Mouse (Mus musculus) T-helper 17 cell (primary cell): ENCODE results near the gene Zfp12.

Experiments used
- in situ Hi-C, 2 experiments: fragments of 300-600 bp; cut with MboI, MseI; formaldehyde crosslinking; loops; 1 replicate in 1 of 2; 2 replicates in 1 of 2; pipeline ENCODE4 v1.15.1; 2025; ENCODE audit warnings: high pct_unique_total_duplicates in 2 of 2

Zfp12 gene

DNA sequence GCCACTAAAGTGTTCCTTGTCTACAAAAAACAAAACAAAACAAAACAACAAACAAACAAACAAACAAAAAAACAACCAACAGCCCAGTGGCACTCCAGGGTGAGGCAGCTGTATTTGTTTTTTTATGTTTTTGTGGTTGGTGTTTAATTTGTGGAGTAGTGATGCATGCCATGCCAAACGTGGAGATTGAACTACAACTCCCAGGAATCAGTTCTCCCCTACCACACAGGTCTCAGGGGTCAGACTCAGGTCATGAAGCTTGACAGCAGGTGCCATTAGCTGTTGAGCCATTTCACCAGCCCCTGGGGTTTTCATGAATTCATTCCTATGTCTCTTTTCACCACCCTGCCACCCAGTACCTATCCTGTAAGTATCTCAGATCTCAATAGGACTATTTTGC lies 30.4 kb downstream of the Zfp12 start:
- in situ Hi-C loops: no loop called here

DNA sequence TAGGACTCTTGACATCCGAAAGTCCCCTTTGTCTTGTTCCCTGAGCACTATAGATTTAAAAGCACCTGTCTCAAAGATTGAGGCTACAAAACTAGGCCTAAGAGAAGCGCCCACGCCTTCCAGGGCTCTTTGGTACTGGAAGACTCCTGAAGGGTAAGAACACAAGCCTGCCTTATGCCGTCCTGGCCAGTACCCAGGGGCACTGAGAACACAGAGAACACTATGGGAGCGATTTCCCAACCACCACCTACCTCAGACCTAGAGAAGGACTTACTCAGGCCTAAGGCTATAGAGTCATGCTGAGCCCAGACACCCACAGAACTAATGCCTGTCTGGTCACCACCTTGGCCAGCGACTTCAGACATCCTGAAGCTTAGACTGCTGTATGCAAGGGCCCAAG lies 31.8 kb downstream of the Zfp12 start:
- in situ Hi-C loops: no loop called here

DNA sequence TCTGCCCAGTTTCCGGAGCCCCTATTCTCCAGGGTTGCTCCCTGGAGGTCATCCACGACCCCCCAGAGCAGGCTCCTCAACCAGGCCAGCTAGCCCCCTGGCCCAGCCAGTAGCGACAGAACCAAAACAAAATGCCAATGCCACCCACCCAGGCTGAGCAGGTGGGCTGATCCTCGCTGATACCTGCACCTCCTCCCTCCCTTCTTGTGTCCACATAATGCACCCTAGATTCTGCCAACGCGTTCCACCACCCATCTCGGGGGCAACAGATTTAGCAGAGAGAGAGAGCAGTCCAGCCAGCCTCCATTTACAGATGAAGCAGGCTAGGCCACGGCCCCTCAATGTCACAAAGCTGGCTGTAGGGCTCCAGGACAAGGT lies 34.0 kb downstream of the Zfp12 start:
- in situ Hi-C loops: no loop called here

DNA sequence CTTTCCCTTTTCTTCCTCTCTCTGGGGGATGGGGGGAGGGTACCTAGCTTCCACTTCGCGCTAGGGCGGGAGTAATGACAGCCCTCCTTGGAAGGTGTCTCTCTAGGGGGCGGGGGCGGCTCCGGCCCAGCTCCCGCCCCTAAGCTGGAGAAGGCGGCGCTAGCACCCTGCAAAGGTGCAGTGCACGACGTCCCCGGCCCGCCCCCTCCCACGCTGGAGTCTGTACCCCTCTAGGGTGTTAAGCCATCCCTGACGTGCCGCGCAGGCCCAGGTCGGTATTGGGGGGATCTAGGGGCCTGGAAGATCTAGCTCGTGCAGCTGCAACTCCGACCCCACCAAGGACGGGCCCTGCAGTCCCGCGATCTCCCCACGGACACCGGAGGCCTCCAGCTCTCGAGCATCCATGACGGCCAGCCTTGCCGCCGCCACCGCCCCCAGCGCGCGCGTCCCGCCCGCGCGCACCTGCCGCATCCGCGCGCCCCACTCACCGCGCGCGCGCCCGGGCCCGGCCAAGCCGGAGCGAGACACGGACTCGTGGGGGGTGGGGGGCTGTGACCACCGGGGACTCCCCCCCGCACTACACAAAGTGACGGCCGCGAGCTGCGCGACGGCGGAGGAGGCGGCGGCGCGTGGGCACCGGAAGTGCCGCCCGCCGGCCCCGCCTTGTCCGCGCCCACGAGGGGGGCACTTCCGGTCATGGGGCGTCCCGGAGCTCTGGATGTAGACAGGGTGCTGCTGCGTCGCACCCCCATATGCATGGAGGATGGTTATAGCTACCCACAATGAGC lies 34.6 kb downstream of the Zfp12 start, which contains the start of gene Zfp316:
Zfp316 (minus strand) TSS at position 660 of the 788 bp plus-strand sequence.
- in situ Hi-C loops: no loop called here

DNA sequence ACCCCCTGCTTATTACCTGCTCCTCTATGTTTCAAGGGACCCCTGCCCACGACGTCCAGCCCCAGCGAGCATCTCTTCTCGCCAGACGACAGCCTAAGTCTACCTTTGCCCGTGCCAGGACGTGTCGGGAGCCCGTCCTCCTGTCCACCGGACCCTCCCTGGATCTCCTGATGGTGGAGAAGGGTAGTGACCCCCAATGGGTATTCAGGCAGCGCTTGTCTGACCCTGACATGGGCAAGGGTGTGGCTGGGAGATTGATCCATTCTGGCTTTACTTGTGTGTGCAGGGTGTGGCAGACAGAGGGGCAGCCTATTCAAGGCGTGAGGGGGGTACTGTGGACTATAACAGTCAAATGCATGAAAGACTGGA lies 35.2 kb downstream of the Zfp12 start:
- in situ Hi-C loops: no loop called here

DNA sequence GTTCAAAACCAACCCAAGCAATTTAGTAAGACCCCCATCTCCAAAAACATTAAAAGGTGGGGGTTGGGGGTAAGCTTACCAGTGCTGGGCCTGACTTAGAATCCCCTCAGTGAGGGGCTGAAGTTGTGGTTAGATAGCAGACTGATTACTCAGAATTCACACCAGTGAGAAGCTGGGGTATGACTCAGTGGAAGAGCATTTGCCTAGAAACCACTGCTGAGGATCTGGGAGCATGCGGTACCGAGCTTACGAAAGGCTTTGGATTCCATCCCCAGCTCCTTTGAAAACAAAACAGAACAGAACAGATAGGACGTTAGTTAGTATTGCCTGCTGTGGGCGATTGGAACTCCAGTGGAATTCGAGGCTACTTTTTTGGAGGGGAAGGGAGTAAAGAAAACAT lies 36.7 kb downstream of the Zfp12 start:
- in situ Hi-C loops: no loop called here

DNA sequence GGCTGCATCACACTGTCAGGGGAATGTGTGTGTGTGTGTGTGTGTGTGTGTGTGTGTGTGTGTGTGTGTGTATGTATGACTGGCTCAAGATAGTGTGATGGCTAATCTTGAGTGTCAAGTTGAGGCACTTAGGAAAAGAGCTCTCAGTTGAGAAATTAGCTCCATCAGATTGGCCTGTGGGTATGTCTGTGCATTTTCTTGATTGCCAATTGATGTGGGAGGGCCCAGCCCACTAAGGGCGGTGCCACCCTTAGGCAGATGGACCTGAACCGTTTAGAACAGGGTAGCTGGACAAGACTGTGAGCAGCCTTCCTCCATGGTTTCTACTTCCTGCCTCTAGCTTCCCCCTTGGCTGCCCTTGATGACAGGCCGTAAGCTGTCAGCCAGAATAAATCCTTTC lies 37.1 kb downstream of the Zfp12 start:
- in situ Hi-C loops: no loop called here

DNA sequence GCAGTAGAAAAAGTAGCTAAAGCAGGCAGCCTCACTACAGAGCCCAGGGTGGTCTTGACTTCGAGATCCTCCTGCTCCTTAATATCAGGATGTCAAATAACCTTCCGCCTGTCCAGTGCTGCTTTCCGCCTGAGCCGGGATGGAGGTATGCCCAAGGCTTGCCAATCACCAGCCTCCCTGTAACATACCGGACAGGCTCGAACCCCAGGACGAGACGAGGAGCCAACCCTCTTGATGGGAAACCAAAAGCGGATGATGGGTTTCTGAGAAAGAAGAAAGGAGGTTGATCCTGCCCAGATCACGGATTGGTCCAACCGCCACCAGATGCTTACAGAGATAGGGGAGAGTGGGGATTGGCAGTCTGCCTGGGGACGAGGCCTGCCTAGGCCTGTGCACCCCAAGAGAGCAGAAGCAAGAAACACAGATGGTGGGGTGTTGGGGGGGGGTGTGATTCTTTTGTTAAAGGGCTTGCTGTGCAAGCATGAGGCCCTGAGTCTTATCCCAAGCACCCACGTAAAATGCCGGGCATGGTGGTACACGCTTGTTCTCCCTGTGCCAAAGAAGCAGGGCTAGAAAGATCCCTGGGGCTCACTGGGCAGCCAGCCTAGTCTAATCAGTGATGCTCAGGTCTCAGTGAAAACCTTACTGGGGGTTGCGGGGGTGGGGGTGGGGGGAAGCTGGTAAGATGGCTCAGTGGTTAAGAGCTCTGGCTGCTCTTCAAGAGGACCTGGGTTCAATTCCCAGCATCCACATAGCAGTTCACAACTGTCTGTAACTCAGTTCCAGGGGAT lies 37.8 kb downstream of the Zfp12 start:
- in situ Hi-C loops: no loop called here

DNA sequence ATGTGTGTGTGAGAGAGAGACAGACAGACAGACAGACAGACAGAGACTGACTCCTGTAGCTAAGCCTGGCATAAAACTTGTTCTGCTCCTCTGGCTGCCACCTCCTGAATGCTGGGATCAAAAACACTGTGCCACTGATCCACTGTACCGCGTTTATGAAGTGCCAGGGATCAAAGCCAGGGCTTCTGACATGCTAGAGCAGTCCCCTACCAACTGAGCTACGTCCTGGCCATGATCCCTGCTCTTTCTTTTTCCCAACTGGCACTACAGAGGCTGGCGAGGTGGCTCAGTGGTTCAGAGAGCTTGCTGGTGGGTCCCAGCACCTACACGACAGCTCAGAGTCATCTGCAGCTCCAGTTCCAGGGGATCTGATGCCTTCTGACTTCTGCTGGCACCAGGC lies 40.8 kb downstream of the Zfp12 start:
- in situ Hi-C loops: no loop called here

DNA sequence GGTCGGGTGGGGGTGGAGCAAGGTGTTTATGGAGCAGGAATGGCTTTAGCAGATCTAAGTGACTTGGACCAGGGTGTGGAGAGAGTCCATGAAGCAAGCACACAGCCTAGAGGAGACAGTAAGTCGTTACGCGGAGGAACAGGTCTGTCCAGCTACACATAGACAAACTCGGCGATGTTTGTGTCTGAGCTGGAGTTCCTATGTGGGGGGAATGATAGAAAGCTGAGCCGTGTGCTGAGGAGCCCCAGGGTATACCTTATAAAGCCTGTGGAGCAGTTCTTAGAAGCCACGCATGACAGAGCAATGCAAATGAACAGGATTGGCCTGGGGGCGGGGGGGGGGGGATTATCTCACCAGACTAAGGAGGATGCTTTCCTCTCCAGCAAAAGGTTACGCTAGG lies 44.3 kb downstream of the Zfp12 start:
- in situ Hi-C loops: no loop called here

DNA sequence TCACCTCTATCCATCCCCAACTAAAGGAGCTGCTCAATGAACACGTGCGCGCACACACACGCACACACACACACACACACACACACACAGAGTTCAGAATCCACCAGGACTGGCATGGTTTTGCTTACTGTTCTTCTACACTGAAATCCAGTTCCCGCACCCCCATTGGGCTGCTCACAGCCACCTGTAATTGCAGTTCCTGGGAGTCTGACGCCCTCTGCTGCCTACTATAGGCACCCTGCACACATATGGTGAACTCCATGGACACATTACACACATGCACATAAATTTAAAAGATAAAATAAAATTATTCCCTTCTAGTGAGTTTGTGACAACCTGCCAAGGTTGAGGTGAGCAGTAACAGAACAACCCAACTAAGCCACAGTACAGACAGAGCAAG lies 49.8 kb downstream of the Zfp12 start:
- in situ Hi-C loops: loop anchor here in 1 of 2 experiments (10.0 kb wide), 1 partner anchor 340 kb away; no protein-coding TSS in a partner anchor

DNA sequence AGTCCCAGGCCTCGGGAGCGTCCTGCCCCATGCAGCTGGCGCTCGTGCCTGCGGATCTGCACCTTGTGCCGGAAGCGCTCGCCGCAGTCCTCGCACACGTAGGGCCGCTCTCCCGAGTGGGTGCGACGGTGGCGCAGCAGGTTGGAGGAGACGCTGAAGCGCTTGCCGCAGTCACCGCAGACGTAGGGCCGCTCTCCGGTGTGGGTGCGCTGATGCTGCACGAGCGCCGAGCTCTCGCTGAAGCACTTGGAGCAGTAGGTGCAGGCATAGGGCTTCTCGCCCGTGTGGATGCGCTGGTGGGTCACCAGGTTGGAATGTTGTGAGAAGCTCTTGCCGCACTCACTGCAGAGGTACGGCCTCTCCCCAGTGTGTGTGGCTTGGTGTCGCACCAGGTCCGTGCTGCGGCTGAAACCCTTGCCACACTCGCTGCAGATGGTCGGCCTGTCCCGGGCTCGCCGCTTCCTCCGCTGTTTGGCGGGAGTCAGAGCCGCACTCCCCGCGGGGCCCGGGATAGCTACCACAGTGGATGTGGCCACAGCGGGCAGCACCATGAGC lies 52.9 kb downstream of the Zfp12 start:
- in situ Hi-C loops: loop anchor here in 1 of 2 experiments (10.0 kb wide), 1 partner anchor 343 kb away; no protein-coding TSS in a partner anchor

DNA sequence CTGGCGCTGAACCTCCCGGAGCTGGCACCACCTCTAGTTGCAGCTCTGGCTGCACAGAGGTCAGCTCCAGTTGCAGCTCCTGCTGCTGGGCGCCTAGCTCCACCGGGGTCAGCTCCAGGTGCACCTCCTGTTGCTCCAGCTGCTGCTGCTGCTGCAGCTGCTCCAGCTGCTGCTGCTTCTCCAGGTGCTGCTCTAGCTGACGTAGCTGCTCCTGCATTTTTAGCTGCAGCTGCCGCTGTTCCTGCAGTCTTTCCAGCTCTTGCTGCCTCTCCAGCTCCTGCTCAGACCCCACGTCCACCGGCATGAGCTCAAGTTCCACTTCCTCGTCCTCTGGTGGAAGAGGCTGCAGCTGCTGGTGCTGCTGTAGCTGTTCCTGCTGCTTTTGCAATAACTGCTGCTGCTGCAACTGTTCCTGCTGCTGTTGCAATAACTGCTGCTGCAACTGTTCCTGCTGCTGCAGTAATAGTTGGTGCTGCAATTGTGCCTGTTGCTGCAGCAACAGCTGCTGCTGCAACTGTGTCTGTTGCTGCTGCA lies 53.5 kb downstream of the Zfp12 start:
- in situ Hi-C loops: loop anchor here in 1 of 2 experiments (10.0 kb wide), 1 partner anchor 344 kb away; no protein-coding TSS in a partner anchor

DNA sequence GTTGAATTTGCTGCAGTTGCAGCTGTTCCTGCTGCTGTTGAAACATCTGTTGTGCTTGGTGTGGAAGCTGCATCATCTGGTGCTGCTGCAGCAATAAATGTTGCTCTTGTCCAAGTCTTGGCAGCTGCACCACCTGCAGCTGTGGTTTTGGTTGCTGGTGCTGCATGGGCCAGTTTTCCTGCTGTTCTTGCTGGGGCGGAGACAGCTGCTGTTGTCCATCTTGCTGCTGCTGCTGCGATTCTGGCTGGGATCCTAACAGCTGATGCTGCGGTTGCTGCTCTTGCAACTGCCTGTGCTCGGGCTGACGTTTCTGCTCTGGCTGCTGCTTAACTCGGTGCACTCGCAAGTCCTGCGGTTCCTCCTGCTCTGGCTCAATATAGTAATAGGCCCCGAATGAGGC lies 54.3 kb downstream of the Zfp12 start:
- in situ Hi-C loops: loop anchor here in 1 of 2 experiments (10.0 kb wide), 1 partner anchor 344 kb away; no protein-coding TSS in a partner anchor

DNA sequence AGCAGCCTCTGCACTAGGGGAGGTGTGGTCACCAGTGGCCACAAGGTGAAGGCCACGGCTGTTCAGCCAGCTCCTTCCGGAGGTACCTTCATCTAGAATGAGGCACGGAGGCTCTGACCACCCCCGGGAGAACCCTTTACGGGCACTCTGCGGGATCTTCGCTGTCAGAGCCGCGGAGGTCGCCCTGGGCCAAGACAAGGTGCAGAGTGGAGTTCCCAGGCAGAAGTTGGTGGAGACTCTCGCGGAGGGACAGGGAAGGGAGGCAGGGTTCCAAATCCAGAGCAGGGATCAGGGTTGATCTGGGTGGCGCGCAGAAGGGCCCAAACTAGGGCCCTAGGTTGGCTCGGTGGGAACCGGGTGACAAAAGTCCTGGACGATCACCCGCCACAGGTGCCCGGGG lies 57.9 kb downstream of the Zfp12 start:
- in situ Hi-C loops: no loop called here

DNA sequence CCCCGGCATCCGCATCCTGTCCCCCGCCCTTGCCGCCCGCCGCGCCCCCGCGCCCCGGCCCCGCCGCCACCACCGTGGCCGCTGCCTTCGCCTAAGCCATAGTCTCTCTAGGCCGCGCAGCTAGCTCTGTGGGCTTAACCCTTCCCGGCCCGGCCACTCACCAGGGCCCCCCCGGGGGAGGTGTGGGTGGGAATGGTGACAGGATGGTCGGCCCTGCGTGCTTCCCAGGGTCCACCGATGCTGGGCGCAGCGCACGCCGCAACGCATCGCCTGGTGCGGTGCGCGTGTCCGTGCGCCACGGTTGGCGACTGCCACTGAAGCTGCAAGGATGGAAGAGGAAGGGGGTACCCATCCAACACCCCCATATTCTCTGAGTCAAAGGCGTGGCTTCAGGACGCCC lies 58.4 kb downstream of the Zfp12 start, which contains the start of gene Zfp853:
Zfp853 (minus strand) TSS at position 220 of the 400 bp plus-strand sequence.
- in situ Hi-C loops: no loop called here

DNA sequence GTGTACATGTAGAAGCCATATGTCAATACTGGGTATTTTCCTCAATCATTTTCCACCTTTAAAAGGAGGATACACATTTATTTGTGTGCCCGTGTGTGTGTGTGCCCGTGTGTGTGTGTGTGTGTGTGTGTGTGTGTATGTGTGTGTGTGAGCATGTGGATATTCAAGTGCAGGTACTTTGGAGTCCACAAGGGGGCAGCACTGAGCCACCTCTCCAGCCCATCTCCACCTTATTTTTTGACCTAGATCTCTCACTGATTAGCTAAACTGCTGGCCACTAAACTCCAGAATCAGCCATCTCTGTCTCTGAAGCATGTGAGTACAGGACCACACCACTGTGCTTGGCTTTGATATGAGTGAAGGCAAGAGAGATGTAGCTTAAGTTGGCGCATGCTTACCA lies 59.9 kb downstream of the Zfp12 start:
- in situ Hi-C loops: loop anchor here in 1 of 2 experiments (5.0 kb wide), 1 partner anchor 113 kb away; the partner anchor contains the start of genes Rbak and Spdye4b

DNA sequence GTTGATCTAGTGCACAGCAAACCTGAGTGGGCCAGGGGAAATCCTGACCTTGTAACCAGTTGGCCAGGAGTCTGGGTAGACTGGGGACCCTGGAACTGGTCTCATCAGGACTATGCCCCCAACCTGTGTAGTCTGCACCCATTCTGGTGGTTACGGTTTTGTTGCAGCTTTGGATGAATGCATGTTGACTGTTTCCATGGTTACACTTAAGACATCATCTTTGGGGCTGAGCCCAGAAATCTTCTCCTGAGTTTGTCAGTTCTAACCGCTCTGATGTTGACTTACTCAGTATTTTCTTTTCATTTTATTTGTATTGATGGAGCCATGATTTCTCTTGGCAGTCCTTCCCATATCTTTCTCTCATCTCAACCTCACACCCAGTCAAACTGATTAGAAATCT lies 60.4 kb downstream of the Zfp12 start:
- in situ Hi-C loops: loop anchor here in 1 of 2 experiments (5.0 kb wide), 1 partner anchor 113 kb away; the partner anchor contains the start of genes Rbak and Spdye4b

DNA sequence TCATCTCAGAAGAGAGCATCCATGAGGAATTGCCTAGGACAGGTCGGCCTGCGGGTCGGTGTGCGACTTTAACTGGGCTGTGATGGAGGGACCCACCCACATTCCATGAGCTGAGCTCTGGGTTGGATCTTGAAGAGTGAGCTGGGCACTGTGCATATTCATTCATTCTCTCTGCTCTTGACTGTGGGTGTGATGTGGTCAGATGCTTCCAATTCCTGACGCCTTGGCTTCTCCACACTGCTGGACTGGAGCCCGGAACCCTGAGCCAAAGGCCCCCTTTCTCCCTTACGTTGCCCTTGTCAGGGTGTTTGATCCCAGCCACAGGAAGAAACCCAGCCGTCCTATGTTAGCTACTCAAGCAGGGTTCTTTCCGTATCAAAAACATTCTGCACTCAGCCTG lies 63.0 kb downstream of the Zfp12 start:
- in situ Hi-C loops: loop anchor here in 1 of 2 experiments (5.0 kb wide), 1 partner anchor 116 kb away; the partner anchor contains the start of genes Rbak and Spdye4b

DNA sequence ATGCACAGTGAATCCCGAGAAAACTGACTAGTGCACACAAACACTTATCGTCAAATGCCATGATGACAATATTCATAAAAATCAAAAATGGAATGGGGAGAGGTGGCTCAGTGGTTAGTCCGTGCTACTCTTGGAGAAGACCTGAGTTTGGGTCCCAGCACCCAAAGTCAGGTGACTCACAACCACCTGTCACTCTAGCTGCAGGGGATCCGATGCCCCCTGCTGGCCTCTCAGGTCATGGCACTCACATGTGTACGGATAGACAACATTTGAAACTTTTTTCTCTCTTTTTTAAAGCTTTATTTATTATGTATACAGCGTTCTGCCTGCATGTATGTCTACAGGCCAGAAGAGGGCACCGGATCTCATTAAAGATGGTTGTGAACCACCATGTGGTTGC lies 63.4 kb downstream of the Zfp12 start:
- in situ Hi-C loops: loop anchor here in 1 of 2 experiments (5.0 kb wide), 1 partner anchor 116 kb away; the partner anchor contains the start of genes Rbak and Spdye4b
